Mouse (Mus musculus): ENCODE data around the gene Gm17545. TPM values are rescaled to one million over a fixed set of nuclear protein-coding genes. Genes with fewer than 3 reads are reported as not detected.

Gm17545 gene
- polyA plus RNA-seq, 1 experiment from 2014 or later = not detected

GRCm38 (mm10) chr9:22475424-22475868, 21.4 kb downstream of the Gm17545 start, which contains the start of gene Bbs9:
Gene Bbs9 (plus strand): TSS chr9:22475715.
- Histone ChIP-seq H3K27ac (peak within 1 kb of the TSS; percentile 77), H3K4me1 (peaks cover 3% of the 10 kb centered on the region; the same call in 1 of the 2 replicates), H3K9ac (peak within 1 kb of the TSS; percentile 51), H3K9me3 (replicated peaks) (no peaks in the 10 kb centered on the region), H3K4me3 (replicated peaks) (peak within 1 kb of the TSS; percentile 67), H3K4me2 (peak within 1 kb of the TSS; percentile 84), H3K27me3 (no peaks in the 10 kb centered on the region), H3K36me3 (no peaks in the 10 kb centered on the region)
- peak; percentile 99 for ATAC-seq (replicated peaks; ENCODE audit: low FRiP score)
- under 1% methylated on average over 25 of the region's 25 CpGs for WGBS

GRCm38 (mm10) chr9:22476265-22476664, 22.2 kb downstream of the Gm17545 start:
- no peaks in the 10 kb centered on the region for H3K9me3 ChIP-seq (replicated peaks)
- H3K27ac ChIP-seq = 0 out of 2 replicates have a peak overlapping the region, but pooled peaks have one; percentile 77
- H3K36me3 ChIP-seq = no peaks in the 10 kb centered on the region
- H3K4me1 ChIP-seq = peaks cover 3% of the 10 kb centered on the region; the same call in 1 of the 2 replicates
- peak overlapping the region; percentile 51 for H3K9ac ChIP-seq
- H3K4me2 ChIP-seq = peak overlapping the region; percentile 84
- H3K27me3 ChIP-seq = no peaks in the 10 kb centered on the region
- ATAC-seq (replicated peaks; ENCODE audit: low FRiP score) = no peak; the same call in 1 of the 2 replicates
- peak overlapping the region; percentile 67 for H3K4me3 ChIP-seq (replicated peaks)
- WGBS = 5% methylated on average over 10 of the region's 10 CpGs

DNA sequence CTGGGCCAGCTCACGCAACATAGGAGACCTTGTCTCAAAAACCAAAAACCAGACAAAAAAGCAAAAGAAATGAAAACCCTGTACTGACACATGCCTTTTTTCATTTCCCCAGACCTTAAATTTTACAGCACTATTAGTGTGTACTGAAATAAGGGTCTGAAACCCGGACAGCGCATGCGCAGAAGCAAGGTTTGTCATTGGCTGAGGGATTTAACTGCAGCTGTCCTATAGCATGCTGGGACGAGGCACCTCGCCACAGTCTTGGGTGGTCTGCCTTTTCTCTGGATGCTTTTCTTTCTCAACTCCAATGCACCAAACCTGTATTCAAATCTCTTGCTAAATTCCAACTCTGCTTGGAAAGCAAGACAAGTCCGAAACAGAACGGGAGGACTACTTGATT, 24.9 kb downstream of the Gm17545 start:
- H3K4me1 ChIP-seq = peaks cover 3% of the 10 kb centered on the region; the same call in 1 of the 2 replicates
- no peak overlapping the region for H3K4me2 ChIP-seq
- H3K9ac ChIP-seq = no peak overlapping the region
- H3K36me3 ChIP-seq = no peaks in the 10 kb centered on the region
- ATAC-seq (replicated peaks; ENCODE audit: low FRiP score) = no peak
- WGBS = 90% methylated on average over 8 of the region's 8 CpGs
- no peaks in the 10 kb centered on the region for H3K9me3 ChIP-seq (replicated peaks)
- H3K27me3 ChIP-seq = no peaks in the 10 kb centered on the region
- no peak overlapping the region for H3K4me3 ChIP-seq (replicated peaks)
- no peak overlapping the region for H3K27ac ChIP-seq

- H3K27ac ChIP-seq = no peak overlapping the region
- no peaks in the 10 kb centered on the region for H3K9me3 ChIP-seq (replicated peaks)
- no peak for ATAC-seq (replicated peaks; ENCODE audit: low FRiP score)
- H3K27me3 ChIP-seq = no peaks in the 10 kb centered on the region
- H3K36me3 ChIP-seq = no peaks in the 10 kb centered on the region
- no peak overlapping the region for H3K4me2 ChIP-seq
- no peaks in the 10 kb centered on the region for H3K4me1 ChIP-seq
- no peak overlapping the region for H3K4me3 ChIP-seq (replicated peaks)
- H3K9ac ChIP-seq = no peak overlapping the region
- 91% methylated on average over 8 of the region's 8 CpGs for WGBS
Observed at GRCm38 (mm10) chr9:22483866-22484561, 29.9 kb downstream of the Gm17545 start.

- no peak overlapping the region for H3K27ac ChIP-seq
- WGBS = 88% methylated on average over 12 of the region's 12 CpGs
- ATAC-seq (replicated peaks; ENCODE audit: low FRiP score) = no peak
- H3K9me3 ChIP-seq (replicated peaks) = no peaks in the 10 kb centered on the region
- no peaks in the 10 kb centered on the region for H3K27me3 ChIP-seq
- no peak overlapping the region for H3K4me3 ChIP-seq (replicated peaks)
- no peak overlapping the region for H3K4me2 ChIP-seq
- no peaks in the 10 kb centered on the region for H3K36me3 ChIP-seq
- no peaks in the 10 kb centered on the region for H3K4me1 ChIP-seq
- no peak overlapping the region for H3K9ac ChIP-seq
Observed at GRCm38 (mm10) chr9:22484562-22485308, 30.6 kb downstream of the Gm17545 start.

DNA sequence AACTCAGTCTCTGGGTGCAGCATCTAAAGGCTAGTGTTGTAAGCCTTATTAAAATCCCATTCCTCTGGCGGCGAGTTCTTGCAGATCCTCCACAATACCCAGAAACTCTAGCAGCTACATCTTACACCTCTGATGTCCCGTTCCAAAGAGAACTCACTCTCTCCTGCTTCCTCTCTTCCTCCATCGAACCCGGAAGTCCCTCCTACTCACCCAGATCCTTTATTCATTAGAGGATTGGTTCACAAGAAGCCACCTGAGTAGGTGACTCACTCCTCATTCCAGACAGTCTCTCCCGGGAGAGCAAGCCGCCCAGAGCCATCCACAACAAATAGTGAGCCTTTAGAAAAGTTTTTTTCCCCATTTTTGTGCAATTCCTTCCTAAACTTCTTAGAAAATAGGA, 32.1 kb downstream of the Gm17545 start:
- no peaks in the 10 kb centered on the region for H3K4me1 ChIP-seq
- H3K36me3 ChIP-seq = no peaks in the 10 kb centered on the region
- WGBS = 93% methylated on average over 7 of the region's 7 CpGs
- H3K4me3 ChIP-seq (replicated peaks) = no peak overlapping the region
- H3K27me3 ChIP-seq = no peaks in the 10 kb centered on the region
- no peaks in the 10 kb centered on the region for H3K9me3 ChIP-seq (replicated peaks)
- no peak overlapping the region for H3K27ac ChIP-seq
- no peak for ATAC-seq (replicated peaks; ENCODE audit: low FRiP score)
- no peak overlapping the region for H3K4me2 ChIP-seq
- H3K9ac ChIP-seq = no peak overlapping the region

DNA sequence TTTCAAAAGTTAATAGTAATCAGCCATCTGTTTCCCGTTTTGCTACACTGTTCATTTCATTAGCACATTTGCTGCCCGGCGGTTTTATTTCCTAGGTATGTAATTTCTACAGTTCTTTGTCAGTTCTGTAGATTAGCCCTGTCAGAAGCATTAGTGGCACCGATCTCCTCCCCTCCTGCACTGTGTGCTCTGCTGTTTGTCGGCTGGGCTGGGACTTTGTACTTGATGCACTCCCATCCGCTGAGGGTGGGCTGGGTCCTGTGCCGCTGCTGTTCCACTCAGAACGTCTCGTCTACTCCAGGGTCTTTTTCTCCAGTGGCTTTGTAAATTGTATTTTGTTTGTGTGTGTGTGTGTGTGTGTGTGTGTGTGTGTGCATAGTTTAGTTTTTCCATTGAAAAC, 34.9 kb downstream of the Gm17545 start:
- H3K27me3 ChIP-seq = no peaks in the 10 kb centered on the region
- no peak overlapping the region for H3K4me3 ChIP-seq (replicated peaks)
- 65% methylated on average over 9 of the region's 9 CpGs for WGBS
- no peak for ATAC-seq (replicated peaks; ENCODE audit: low FRiP score)
- H3K4me1 ChIP-seq = no peaks in the 10 kb centered on the region
- H3K4me2 ChIP-seq = no peak overlapping the region
- no peaks in the 10 kb centered on the region for H3K9me3 ChIP-seq (replicated peaks)
- no peak overlapping the region for H3K9ac ChIP-seq
- H3K36me3 ChIP-seq = no peaks in the 10 kb centered on the region
- no peak overlapping the region for H3K27ac ChIP-seq

DNA sequence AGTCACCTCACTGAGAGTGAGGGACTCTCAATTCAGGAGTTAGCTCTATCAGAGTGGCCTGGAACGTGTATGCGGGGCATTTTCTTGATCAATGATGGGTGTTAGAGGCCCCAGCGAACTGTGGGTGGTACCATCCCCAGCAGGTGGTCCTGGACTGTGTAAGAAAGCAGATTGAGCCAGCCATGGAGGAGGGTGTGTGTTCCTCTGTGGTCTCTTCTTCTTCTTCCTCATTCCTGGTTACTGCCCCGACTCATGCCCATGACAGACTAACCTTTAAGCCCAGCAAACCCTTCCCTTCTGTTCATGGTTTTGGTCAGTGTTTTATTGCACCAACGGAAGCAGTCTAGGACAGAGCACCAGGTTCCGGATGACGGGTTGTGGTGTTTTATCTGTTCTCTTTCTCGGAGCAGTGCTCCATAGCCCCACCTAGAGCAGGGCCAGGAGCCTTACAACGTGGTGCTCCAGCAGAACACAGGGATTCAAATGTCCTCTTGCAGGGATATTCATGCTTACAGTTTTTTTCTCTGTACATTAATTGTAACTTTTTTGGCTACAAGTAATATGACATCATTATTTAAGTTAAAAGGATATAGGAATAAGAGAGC, 40.2 kb downstream of the Gm17545 start:
- H3K4me3 ChIP-seq (replicated peaks) = no peak overlapping the region
- H3K27ac ChIP-seq = no peak overlapping the region
- no peaks in the 10 kb centered on the region for H3K36me3 ChIP-seq
- H3K27me3 ChIP-seq = no peaks in the 10 kb centered on the region
- H3K4me1 ChIP-seq = no peaks in the 10 kb centered on the region
- no peak overlapping the region for H3K9ac ChIP-seq
- ATAC-seq (replicated peaks; ENCODE audit: low FRiP score) = no peak
- WGBS = 81% methylated on average over 9 of the region's 9 CpGs
- no peak overlapping the region for H3K4me2 ChIP-seq
- no peaks in the 10 kb centered on the region for H3K9me3 ChIP-seq (replicated peaks)

DNA sequence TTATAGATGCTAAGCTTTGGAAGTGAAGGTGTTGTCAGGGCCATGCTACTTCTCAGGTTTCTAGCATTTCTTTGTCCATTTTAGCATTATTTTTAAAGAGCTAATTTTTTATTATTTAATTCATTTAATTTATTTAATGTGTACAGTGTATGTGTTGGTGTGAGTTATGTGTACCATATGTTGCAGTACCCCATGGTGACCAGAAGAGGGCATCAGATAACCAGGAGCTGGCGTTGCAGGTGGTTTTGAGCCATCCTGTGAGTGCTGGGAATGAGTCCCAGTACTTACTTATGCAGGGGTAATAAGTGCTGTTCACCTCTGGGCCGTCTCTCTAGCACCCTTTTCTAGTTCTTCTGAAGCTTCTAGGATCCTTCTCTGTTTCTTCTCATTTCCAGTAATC, 41.0 kb downstream of the Gm17545 start:
- H3K4me3 ChIP-seq (replicated peaks) = no peak overlapping the region
- no peaks in the 10 kb centered on the region for H3K36me3 ChIP-seq
- H3K27me3 ChIP-seq = no peaks in the 10 kb centered on the region
- no peak overlapping the region for H3K27ac ChIP-seq
- no peaks in the 10 kb centered on the region for H3K9me3 ChIP-seq (replicated peaks)
- H3K9ac ChIP-seq = no peak overlapping the region
- ATAC-seq (replicated peaks; ENCODE audit: low FRiP score) = no peak
- H3K4me2 ChIP-seq = no peak overlapping the region
- no peaks in the 10 kb centered on the region for H3K4me1 ChIP-seq
- 83% methylated on average over 2 of the region's 2 CpGs for WGBS

DNA sequence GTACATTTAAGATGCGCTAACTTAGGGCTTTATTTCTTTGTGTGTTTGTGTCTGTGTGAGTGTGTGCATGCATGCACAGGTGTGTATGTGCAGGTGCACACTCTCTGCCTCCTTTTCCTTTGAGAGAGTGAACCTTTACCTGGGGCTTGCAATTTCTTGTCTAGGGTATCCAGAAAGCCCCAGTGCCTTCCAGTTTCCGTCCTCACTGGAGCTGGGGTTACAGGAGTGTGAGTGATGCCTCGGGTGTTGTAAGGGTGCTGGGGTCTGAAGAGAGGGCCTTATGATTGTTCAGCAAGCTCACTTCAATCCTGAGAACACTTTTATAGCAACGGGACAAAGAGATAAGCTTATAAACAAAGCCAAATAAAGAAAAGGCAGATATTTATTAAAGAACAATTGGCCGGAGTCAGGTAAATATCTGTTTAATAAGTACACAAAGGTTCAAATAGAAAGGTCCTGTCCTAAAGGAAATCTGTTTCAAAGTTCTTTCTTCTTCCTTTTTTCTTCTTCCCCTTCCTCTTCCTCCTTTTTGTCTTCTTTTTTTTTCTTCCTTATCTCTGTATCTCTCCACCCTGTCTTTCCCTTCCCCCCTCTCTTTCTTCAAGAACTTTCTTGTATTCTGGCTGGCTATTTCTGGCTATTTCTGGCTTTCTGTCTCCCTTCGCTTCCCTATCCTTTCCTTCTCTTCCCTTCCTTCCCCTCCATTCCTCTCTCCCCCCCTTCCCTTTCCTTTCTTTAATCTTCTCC, 43.1 kb downstream of the Gm17545 start:
- Histone ChIP-seq H3K4me3 (replicated peaks) (no peak overlapping the region), H3K27me3 (no peaks in the 10 kb centered on the region), H3K4me2 (no peak overlapping the region), H3K27ac (no peak overlapping the region), H3K4me1 (no peaks in the 10 kb centered on the region), H3K36me3 (no peaks in the 10 kb centered on the region), H3K9me3 (replicated peaks) (no peaks in the 10 kb centered on the region), H3K9ac (no peak overlapping the region)
- no peak for ATAC-seq (replicated peaks; ENCODE audit: low FRiP score)
- 90% methylated on average over 6 of the region's 6 CpGs for WGBS

- WGBS = 74% methylated on average over 2 of the region's 2 CpGs
- H3K9me3 ChIP-seq (replicated peaks) = no peaks in the 10 kb centered on the region
- no peak for ATAC-seq (replicated peaks; ENCODE audit: low FRiP score)
Observed at GRCm38 (mm10) chr9:22502972-22503371, 48.9 kb downstream of the Gm17545 start.

More at GRCm38 (mm10) chr9:22502972-22503371, 48.9 kb downstream of the Gm17545 start:
- H3K36me3 ChIP-seq = no peaks in the 10 kb centered on the region
- no peak overlapping the region for H3K9ac ChIP-seq
- no peaks in the 10 kb centered on the region for H3K27me3 ChIP-seq
- no peak overlapping the region for H3K4me3 ChIP-seq (replicated peaks)
- H3K4me1 ChIP-seq = peaks cover 5% of the 10 kb centered on the region; the same call in 1 of the 2 replicates
- 0 out of 2 replicates have a peak overlapping the region, but pooled peaks have one; percentile 45 for H3K27ac ChIP-seq
- no peak overlapping the region for H3K4me2 ChIP-seq

Data from kidney, embryonic 15.5 days (tissue).